Mouse (Mus musculus) right cerebral cortex, postnatal 25 days (tissue): ENCODE results near the gene Sae1.
"Not testable (repeated sequence)": the region's sequence is repeated elsewhere in the genome, so short reads cannot be mapped to it uniquely, and the experiment has no call there.

Source experiments
- DNase-seq: peaks from one replicate; pipeline ENCODE4 v3.0.0; 2022

The Sae1 gene

GRCm38 (mm10) chr7:16402449-16402848, 14.8 kb upstream of the Sae1 start:
- DNase-seq: no peak

DNA sequence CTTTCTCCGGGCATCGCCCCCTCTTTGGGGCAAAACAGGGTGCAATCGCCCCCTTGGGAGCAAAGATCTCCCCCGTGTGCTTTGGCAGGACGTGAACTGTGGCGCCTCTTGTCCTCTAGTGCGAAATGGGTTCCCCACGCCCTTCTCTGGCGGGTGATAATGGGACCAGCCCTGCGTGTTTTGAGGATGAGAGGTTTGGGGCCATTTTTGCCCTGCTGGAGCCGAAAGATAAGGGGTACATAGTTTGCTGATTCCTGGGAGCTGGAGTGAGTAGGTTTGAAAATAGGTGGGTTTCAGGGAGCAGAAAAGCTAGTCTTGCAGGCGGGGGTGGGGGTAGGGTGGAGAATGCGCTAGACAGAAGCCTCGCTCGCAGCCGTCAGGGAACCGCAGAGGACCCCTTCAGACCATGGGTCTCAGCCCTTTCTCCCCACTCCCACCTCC, 14.4 kb upstream of the Sae1 start:
- DNase-seq: peak; percentile 41

- DNase-seq: peak; percentile 87
Measured at GRCm38 (mm10) chr7:16400689-16401611, 13.3 kb upstream of the Sae1 start, which contains the start of gene Zc3h4. Gene Zc3h4, plus strand, starts transcription at chr7:16400910.

DNA sequence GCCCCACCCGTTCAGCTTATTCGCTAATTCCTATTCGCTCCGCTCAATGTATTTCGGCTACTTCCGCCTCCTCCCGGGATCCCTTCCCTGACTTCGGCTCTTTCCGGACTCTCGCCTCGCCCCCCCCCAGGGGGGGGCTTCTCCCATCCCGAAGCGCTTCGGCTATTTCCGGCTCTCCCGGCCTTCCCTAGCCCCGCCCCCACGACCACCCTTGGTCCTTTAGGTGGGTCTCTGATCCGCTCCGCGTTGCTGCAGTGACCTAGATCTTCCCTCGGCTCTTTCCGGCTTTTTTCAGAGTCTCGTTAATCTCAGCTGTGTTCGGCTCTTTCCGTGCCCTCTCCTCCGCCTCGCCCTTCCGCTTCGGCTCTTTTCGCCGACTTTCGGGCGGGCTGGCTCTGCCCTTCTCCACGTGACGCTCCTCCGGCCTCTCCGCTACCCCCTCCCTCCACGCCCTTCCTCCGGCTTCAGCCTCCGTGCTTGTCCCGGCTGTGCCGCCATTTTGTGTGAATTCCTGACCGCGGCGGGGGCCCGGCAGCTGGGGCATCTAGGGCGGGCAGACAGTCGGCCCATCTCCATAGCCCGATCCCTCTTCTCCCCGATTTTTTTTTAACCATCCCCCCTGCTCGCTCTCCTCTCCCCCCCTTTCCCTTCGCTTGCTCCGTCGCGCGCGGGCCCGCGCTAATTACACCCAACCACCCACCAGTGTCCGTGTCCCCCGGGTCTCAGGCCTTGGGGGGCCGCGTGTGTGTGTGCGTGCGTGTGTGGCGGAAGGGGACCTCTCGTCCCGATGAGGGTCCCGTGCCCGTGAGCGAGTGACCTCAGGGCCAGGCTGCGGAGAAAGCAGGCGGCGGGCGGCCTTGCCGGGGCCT, 12.4 kb upstream of the Sae1 start:
- peak; percentile 98 for DNase-seq

DNA sequence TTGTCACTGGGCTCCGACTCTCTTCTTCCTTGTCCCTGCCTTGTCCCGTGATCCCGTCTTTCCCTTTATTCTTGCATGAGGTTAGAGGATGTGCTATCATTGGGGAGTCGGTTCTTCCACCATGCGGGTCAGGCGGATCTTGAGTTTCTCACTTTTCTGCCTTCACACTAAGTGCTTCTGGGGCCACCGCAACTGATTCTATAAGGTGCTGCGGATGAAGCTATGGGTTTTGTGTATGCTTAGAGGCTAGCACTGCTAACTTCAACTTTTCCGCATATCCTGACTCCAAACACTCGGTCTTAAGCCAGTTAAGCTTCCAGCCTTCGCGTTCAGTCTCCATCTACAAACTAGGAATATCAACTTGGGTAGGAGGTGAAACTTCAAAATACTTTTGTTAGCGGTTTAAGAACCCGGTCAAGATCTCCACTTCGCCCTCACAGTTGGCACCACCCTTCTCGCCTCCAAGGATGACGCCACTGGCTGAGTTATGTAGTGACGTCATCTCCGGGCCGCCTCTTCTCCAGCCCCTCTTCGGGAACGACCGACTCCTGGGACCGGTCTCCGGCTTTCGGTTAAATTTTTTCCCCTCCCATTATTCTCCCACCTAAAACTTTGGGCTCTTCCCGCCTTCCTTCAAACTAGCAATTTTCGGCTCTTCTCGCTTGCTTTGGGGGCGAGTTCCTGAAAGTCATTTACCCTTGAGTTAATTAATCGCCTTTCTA, 11.7 kb upstream of the Sae1 start:
- peak; percentile 91 for DNase-seq

- no peak for DNase-seq
Measured at GRCm38 (mm10) chr7:16398387-16399050, 10.9 kb upstream of the Sae1 start.

- DNase-seq: no peak
Measured at GRCm38 (mm10) chr7:16397465-16397864, 9.9 kb upstream of the Sae1 start.

DNA sequence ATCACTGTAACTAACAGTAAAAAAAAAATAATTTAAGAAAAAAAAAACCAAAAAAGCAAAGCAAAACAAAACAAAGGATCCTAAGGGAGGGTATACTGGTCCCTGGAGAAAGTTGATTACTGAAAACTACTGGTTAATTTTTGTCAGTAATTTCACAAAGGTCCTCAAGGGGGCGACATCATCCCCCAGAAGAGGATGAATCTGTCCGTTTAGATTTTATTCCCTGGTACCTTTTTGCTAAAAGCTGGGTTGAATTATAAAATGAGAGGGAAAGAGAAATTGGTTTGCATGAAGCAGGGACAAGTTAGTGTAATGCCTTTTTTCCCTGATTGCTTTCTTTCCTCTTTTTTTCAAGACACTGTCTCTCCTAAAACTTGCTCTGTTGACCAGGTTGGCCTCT, 8.3 kb upstream of the Sae1 start:
- DNase-seq: no peak

GRCm38 (mm10) chr7:16392923-16393322, 5.3 kb upstream of the Sae1 start:
- no peak for DNase-seq

- not testable (repeated sequence) for DNase-seq
Measured at GRCm38 (mm10) chr7:16389942-16390341, 2.3 kb upstream of the Sae1 start.

DNA sequence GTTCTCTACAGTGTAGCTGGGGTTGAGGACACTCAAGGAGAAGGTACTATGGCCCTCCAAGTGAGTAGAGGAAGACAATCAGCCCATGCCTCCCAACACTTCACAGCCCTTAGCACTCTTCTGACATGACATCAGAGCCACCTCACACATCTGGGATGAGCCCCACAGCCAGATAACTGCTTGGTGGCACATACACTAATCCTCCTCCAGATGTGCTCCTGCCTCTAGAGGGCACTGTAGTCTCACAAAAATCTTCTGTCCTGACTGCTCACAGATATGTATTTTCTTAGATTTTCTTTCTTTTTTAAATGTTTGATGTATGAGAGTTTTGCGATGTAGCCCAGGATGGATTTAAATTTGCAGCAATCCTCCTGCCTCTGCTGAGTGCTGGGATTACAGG, 11.1 kb downstream of the Sae1 start:
- no peak for DNase-seq

GRCm38 (mm10) chr7:16374989-16375388, 12.6 kb downstream of the Sae1 start:
- no peak for DNase-seq

GRCm38 (mm10) chr7:16373719-16374118, 13.9 kb downstream of the Sae1 start:
- no peak for DNase-seq

- DNase-seq: no peak
Measured at GRCm38 (mm10) chr7:16370596-16370995, 17.0 kb downstream of the Sae1 start.

GRCm38 (mm10) chr7:16368835-16369234, 18.8 kb downstream of the Sae1 start:
- DNase-seq: no peak

- DNase-seq: no peak
Measured at GRCm38 (mm10) chr7:16366669-16367068, 20.9 kb downstream of the Sae1 start.

DNA sequence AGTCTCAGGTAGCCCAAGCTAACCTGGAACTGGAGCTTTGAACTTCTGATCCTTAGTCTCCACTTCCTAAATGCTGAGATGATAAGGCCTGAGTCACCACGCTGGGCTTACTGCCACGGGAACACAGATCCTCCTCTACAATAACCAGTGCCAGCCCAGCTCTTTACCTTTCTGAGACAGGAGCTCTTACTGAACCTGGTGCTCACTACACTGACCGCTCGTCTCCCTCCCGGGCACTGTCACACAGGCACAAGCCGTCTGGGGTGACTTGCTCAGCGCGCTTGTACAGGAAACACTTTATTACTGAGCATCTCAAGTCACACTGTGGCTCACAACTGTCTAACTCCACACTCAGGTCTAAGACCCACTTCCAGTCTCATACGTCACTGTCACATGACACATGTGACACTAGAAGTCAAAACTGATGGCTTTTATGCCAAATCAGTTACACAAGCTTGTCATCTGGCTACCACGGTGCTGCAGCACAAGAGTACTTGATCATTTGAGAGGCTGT, 21.4 kb downstream of the Sae1 start:
- no peak for DNase-seq

GRCm38 (mm10) chr7:16364901-16365500, 22.6 kb downstream of the Sae1 start:
- no peak for DNase-seq

- no peak for DNase-seq
Measured at GRCm38 (mm10) chr7:16364319-16364718, 23.3 kb downstream of the Sae1 start.

GRCm38 (mm10) chr7:16357602-16358001, 30.0 kb downstream of the Sae1 start:
- DNase-seq: no peak

DNA sequence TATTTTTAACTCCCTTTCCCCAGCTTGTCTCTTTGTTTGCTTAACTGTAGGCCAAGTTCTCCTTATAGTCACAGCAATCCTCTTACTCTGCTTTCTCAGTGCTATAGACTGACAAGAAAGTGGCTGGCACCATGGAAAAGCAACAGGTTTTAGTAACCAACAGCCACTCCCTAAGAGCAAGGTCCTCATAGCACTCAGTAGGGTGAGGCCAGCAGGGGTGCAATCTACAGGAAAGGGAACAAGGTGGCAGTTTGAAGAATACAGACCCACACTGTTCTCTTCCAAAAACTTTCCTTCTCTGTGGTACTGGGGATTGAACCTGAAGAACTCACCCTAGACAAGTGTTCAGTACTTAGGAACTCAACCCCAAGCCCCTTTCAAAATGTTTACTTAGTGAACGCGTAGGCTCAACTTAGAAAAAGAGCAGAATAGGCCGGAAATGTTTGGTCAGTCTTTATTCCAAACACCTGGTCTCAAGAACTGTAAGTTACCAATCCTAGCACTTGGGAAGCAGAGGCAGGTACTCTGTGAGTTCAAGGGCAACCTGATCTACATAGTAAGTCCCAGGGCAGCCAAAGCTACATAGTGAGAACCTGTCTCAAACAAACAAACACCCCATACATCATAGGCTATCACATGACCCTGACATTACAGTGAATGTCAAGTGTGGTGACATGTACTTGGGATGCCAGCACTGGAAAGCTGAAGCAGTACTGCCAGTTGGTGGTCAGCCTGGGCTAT, 31.6 kb downstream of the Sae1 start:
- no peak for DNase-seq
